ENCODE assay signal across 12 mouse cellular contexts in the genomic region with DNA sequence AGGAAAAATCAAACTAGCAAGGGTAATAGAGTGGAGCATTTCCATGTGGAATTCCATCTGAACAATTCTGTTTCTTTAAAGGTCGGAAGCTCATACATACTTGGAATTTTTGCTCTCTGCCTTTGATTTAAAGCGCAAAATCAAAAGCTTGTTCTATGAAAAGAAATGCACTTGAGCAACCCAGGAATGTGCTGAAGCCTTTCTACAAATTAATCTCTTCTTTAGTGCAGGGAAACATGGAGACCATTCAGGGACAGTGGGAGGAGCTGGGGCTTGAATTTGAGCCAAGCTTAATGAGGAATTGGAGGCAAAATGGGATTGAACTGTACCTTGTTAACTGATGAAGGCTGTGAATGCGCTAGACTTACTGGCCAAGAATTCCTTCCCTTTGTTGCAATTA.
DNase-seq lines count a peak whose midpoint lies in the region; ATAC-seq lines count a peak whose summit lies in the region.
"Had no signal": no experiment of that assay in that cellular context is flagged by ENCODE, and none has a peak within 500 bp of the region (broad histone marks: within the 10 kb centered on the region; RNA-seq: fewer than 3 reads in every experiment).

No protein-coding gene starts in this region.

- peak overlapping the region; percentile 8; the same call in 1 of the 2 replicates for H3K27ac ChIP-seq in kidney, embryonic 16.5 days (ENCODE audit: low read length)
- H3K27ac ChIP-seq: hindbrain, embryonic 13.5 days had no signal

- no peak overlapping the region for H3K4me2 ChIP-seq in kidney, embryonic 16.5 days (replicated peaks; ENCODE audit: low read depth, low read length)
- H3K4me2 ChIP-seq: hindbrain, embryonic 13.5 days had no signal

- peak; percentile 23 for DNase-seq in embryo, embryonic 10 days (ENCODE audit: low spot score)
- no peak for DNase-seq in embryo, embryonic 9.5 days (ENCODE audit: extremely low spot score)
- peak; percentile 36 for DNase-seq in retina, postnatal 1 day
- no peak for DNase-seq in retina, embryonic 14.5 days (ENCODE audit: low spot score)
- DNase-seq in mesoderm, embryonic 11.5 days (ENCODE audit: low read depth, low spot score), result peak; percentile 33
- no peak for DNase-seq in frontal cortex, postnatal 10 days (ENCODE audit: low spot score in 2 of 2)
- DNase-seq: cerebellum, adult 11 months had no signal

- H3K9me3 ChIP-seq in kidney, embryonic 16.5 days (ENCODE audit: low read length), result no peaks in the 10 kb centered on the region
- H3K9me3 ChIP-seq: hindbrain, embryonic 13.5 days had no signal

- H3K9ac ChIP-seq in kidney, embryonic 16.5 days (replicated peaks; ENCODE audit: low read length), result no peak overlapping the region
- H3K9ac ChIP-seq: hindbrain, embryonic 13.5 days had no signal

- peaks cover 15% of the 10 kb centered on the region; the same call in 1 of the 2 replicates for H3K4me1 ChIP-seq in kidney, embryonic 16.5 days (ENCODE audit: insufficient read depth, low read length)

- 44% methylated on average over 3 of the region's 3 CpGs for WGBS in kidney, embryonic 16.5 days

- no peaks in the 10 kb centered on the region for H3K27me3 ChIP-seq in kidney, embryonic 16.5 days (ENCODE audit: insufficient read depth, low read length)
- H3K27me3 ChIP-seq: hindbrain, embryonic 13.5 days; Patski had no signal

- ATAC-seq in kidney, embryonic 16.5 days (ENCODE audit: low FRiP score, low TSS enrichment), result peak; percentile 77; the same call in 1 of the 2 replicates
- ATAC-seq in megakaryocyte, adult 5-6 weeks (ENCODE audit: poor library complexity, severe bottlenecking), result no peak
- ATAC-seq: Patski had no signal

- H3K4me3 ChIP-seq in kidney, embryonic 16.5 days (ENCODE audit: low read length), result no peak overlapping the region
- H3K4me3 ChIP-seq: hindbrain, embryonic 13.5 days; myocyte had no signal

- no peaks in the 10 kb centered on the region for H3K36me3 ChIP-seq in kidney, embryonic 16.5 days (ENCODE audit: insufficient read depth, low read length)
- H3K36me3 ChIP-seq: hindbrain, embryonic 13.5 days had no signal

Comparison
In these comparisons a context has a peak if more than half of its experiments do, and no peak if none do; other contexts are left out.
1. DNase-seq: peak in embryo, embryonic 10 days (single experiment), retina, postnatal 1 day (single experiment) and mesoderm, embryonic 11.5 days (single experiment); none in embryo, embryonic 9.5 days (single experiment), retina, embryonic 14.5 days (single experiment) and frontal cortex, postnatal 10 days (0 of 2).